Mouse (Mus musculus): ENCODE measurements around the gene Fam57b. TPM values are rescaled to one million over a fixed set of nuclear protein-coding genes. Genes with fewer than 3 reads are reported as not detected.
"Not testable (repeated sequence)": the region's sequence is repeated elsewhere in the genome, so short reads cannot be mapped to it uniquely, and the experiment has no call there.

The Fam57b gene
- polyA plus RNA-seq, 1 experiment from 2014 or later, result 1.2 TPM

GRCm38 (mm10) chr7:126778147-126778546 lies 19.3 kb upstream of the Fam57b start:
- peak overlapping the region in 1 of 2 experiments; percentile 85; a peak in 1 of 4 replicates for H3K4me3 ChIP-seq (ENCODE audit: control insufficient read depth in 1 of 2, insufficient read depth in 1 of 2, low read depth in 1 of 2, low read length in 2 of 2)
- 81% methylated on average over 3 of the region's 3 CpGs for WGBS
- peaks cover 24% of the 10 kb centered on the region for H3K36me3 ChIP-seq (ENCODE audit: control insufficient read depth, insufficient read depth, low read length)
- H3K27ac ChIP-seq (replicated peaks in 1 of 2; ENCODE audit: control insufficient read depth in 1 of 2, insufficient read depth in 1 of 2, low read depth in 2 of 2, low read length in 2 of 2), result no peak overlapping the region
- peaks cover 21 to 38% of the 10 kb centered on the region in 2 experiments for H3K4me1 ChIP-seq (ENCODE audit: control insufficient read depth in 2 of 2, insufficient read depth in 2 of 2, low read length in 2 of 2)
- no peaks in the 10 kb centered on the region for H3K27me3 ChIP-seq (ENCODE audit: control insufficient read depth, insufficient read depth, low read length)
- peak overlapping the region; percentile 97; the same call in 1 of the 2 replicates for H3K4me2 ChIP-seq (ENCODE audit: low read length)
- ATAC-seq (ENCODE audit: insufficient number of reproducible peaks, insufficient read depth, low FRiP score, low read depth), result no peak
- no peaks in the 10 kb centered on the region for H3K9me3 ChIP-seq (ENCODE audit: control insufficient read depth, low read length)
- peak overlapping the region; percentile 94; the same call in 1 of the 2 replicates for H3K9ac ChIP-seq (ENCODE audit: low read length)

- H3K27me3 ChIP-seq (ENCODE audit: control insufficient read depth, insufficient read depth, low read length); H3K9ac ChIP-seq (ENCODE audit: low read length); H3K27ac ChIP-seq (replicated peaks in 1 of 2; ENCODE audit: control insufficient read depth in 1 of 2, insufficient read depth in 1 of 2, low read depth in 2 of 2, low read length in 2 of 2); H3K9me3 ChIP-seq (ENCODE audit: control insufficient read depth, low read length); H3K4me3 ChIP-seq (ENCODE audit: control insufficient read depth in 1 of 2, insufficient read depth in 1 of 2, low read depth in 1 of 2, low read length in 2 of 2); ATAC-seq (ENCODE audit: insufficient number of reproducible peaks, insufficient read depth, low FRiP score, low read depth); H3K4me2 ChIP-seq (ENCODE audit: low read length): not testable (repeated sequence)
- H3K36me3 ChIP-seq (ENCODE audit: control insufficient read depth, insufficient read depth, low read length), result peaks cover 25% of the 10 kb centered on the region
- 86% methylated on average over 7 of the region's 7 CpGs for WGBS
- H3K4me1 ChIP-seq (ENCODE audit: control insufficient read depth in 2 of 2, insufficient read depth in 2 of 2, low read length in 2 of 2), result peaks cover 21 to 38% of the 10 kb centered on the region in 2 experiments
Measured at GRCm38 (mm10) chr7:126779101-126779500, 18.4 kb upstream of the Fam57b start.

DNA sequence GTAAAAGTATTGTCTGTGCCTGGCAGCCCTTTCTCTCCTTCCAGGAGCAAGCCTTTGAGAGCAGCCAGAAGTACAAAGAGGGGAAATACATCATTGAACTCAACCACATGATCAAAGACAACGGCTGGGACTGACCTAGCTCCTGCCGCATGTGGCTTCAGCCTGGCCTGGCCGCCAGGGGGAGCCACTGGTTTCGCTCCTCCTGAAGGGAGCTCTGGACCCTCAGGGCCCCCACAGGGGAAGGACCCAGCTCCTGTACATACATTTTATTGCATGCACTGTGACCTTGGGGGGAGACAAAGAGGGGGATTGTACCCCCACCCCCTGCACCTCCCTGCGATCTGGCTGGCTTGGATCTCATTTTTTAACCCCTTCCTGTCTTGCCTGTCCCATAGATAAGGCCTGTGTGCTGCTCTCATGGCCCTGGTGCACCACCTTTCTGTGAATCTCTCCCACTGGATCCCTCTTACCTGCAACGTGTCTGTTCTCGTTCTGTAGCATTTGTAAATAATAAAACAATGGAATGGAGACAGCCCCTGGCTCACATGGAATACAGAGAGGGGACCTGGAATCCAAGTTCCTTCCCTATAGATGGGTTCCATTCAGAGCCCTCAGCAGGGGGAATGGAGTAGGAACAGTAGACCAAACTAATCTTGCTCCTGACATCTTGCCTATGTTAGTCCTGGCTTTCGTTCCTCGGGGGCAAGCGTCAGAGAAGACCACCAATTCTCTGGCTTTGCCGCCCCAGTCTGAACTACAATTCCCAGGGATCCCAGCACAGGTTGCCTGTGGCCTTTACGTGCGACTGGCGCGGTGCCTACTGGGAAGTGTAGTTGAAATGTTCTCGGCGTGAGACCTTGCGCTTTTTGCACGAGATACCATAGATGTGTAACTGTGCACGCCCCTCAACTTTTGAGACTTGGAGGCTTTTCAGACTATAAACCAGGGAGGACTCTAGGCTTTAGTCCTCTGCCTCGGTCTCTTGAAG lies 17.2 kb upstream of the Fam57b start:
- Histone ChIP-seq H3K36me3 (ENCODE audit: control insufficient read depth, insufficient read depth, low read length) (peaks cover 37% of the 10 kb centered on the region), H3K9ac (ENCODE audit: low read length) (peak overlapping the region; percentile 75), H3K9me3 (ENCODE audit: control insufficient read depth, low read length) (no peaks in the 10 kb centered on the region), H3K4me3 (ENCODE audit: control insufficient read depth in 1 of 2, insufficient read depth in 1 of 2, low read depth in 1 of 2, low read length in 2 of 2) (peak overlapping the region; percentile 45 to 49), H3K4me2 (ENCODE audit: low read length) (peak overlapping the region; percentile 91), H3K4me1 (ENCODE audit: control insufficient read depth in 2 of 2, insufficient read depth in 2 of 2, low read length in 2 of 2) (peaks cover 21 to 38% of the 10 kb centered on the region in 2 experiments), H3K27me3 (ENCODE audit: control insufficient read depth, insufficient read depth, low read length) (no peaks in the 10 kb centered on the region), H3K27ac (replicated peaks in 1 of 2; ENCODE audit: control insufficient read depth in 1 of 2, insufficient read depth in 1 of 2, low read depth in 2 of 2, low read length in 2 of 2) (peak overlapping the region; percentile 50 to 56; a peak in 2 of 4 replicates)
- ATAC-seq (ENCODE audit: insufficient number of reproducible peaks, insufficient read depth, low FRiP score, low read depth), result peak; percentile 44; the same call in 1 of the 2 replicates
- under 1% methylated on average over 21 of the region's 21 CpGs for WGBS

DNA sequence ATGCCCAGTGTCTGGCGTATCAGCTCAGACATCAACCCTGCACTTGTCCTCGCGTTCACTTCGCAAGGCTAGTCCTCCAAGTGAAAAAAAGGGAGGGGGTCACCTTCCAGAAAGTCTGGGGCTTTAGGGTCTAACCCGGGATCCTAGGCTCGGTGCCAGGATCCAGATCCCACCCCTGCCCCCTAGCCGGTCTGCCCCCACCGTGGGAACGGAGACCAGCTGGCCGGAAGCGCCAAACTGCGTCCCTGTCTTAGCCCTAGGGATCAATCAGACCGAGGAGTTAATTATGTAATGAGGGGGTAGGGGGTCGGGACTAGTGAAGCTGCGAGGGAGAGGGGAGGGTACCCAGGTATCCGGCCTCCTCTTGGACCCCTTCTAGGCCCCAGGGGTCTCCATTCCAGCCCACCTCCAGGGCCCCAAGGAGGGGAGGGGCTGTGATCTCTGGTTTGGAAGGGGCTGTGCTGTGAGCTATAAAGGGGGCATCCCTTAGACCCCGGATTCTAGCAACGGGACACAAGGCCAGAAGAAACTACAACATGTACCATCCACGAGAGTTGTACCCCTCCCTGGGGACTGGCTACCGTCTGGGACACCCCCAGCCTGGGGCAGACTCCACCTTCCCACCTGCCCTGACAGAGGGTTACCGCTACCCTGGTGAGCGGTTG lies 16.4 kb upstream of the Fam57b start, which contains the start of gene Tbx6:
TSS of gene Tbx6 (plus strand) at position 513 of the 665 bp plus-strand sequence.
- H3K27ac ChIP-seq (replicated peaks in 1 of 2; ENCODE audit: control insufficient read depth in 1 of 2, insufficient read depth in 1 of 2, low read depth in 2 of 2, low read length in 2 of 2), result peak within 1 kb of the TSS in 1 of 2 experiments; percentile 50; a peak in 2 of 4 replicates
- no peaks in the 10 kb centered on the region for H3K9me3 ChIP-seq (ENCODE audit: control insufficient read depth, low read length)
- H3K36me3 ChIP-seq (ENCODE audit: control insufficient read depth, insufficient read depth, low read length), result peaks cover 39% of the 10 kb centered on the region
- peak within 1 kb of the TSS; percentile 75 for H3K9ac ChIP-seq (ENCODE audit: low read length)
- peak within 1 kb of the TSS; percentile 91 for H3K4me2 ChIP-seq (ENCODE audit: low read length)
- H3K4me1 ChIP-seq (ENCODE audit: control insufficient read depth in 2 of 2, insufficient read depth in 2 of 2, low read length in 2 of 2), result peaks cover 18 to 34% of the 10 kb centered on the region in 2 experiments
- no peak for ATAC-seq (ENCODE audit: insufficient number of reproducible peaks, insufficient read depth, low FRiP score, low read depth)
- 8% methylated on average over 22 of the region's 22 CpGs for WGBS
- no peaks in the 10 kb centered on the region for H3K27me3 ChIP-seq (ENCODE audit: control insufficient read depth, insufficient read depth, low read length)
- H3K4me3 ChIP-seq (ENCODE audit: control insufficient read depth in 1 of 2, insufficient read depth in 1 of 2, low read depth in 1 of 2, low read length in 2 of 2), result peak within 1 kb of the TSS; percentile 45 to 49

DNA sequence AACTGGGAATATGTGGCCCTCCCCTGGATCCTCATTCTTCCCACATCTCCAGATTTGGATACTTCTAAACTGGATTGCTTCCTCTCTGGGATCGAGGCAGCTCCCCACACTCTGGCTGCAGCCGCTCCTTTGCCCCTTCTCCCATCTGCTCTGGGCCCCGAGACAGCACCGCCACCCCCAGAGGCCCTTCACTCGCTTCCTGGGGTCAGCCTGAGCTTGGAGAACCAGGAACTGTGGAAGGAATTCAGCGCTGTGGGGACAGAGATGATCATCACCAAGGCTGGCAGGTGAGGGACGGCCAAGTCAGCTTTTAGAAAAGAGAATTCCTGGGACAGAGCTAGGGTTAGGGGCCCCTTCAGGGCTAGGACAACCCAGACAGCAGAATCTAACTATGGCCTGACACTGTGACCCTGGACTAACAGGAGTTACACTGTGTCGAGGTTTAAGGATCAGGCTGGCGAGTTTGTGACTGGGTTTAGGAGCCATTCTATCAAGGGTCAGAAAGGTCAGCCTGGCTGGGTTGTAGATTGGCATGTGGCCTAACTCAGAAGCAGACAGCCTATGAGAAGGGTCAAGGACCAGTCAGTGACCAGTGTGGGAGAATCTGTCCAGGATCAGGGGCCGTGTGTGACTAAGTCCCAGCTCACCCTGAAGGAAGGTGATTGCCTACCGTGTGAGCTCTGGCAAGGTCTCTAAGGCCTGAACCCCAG lies 15.7 kb upstream of the Fam57b start:
- H3K9me3 ChIP-seq (ENCODE audit: control insufficient read depth, low read length), result no peaks in the 10 kb centered on the region
- 41% methylated on average over 11 of the region's 11 CpGs for WGBS
- H3K27ac ChIP-seq (replicated peaks in 1 of 2; ENCODE audit: control insufficient read depth in 1 of 2, insufficient read depth in 1 of 2, low read depth in 2 of 2, low read length in 2 of 2), result no peak overlapping the region
- peak overlapping the region; percentile 75; the same call in 1 of the 2 replicates for H3K9ac ChIP-seq (ENCODE audit: low read length)
- H3K4me1 ChIP-seq (ENCODE audit: control insufficient read depth in 2 of 2, insufficient read depth in 2 of 2, low read length in 2 of 2), result peaks cover 16 to 31% of the 10 kb centered on the region in 2 experiments
- H3K36me3 ChIP-seq (ENCODE audit: control insufficient read depth, insufficient read depth, low read length), result peaks cover 46% of the 10 kb centered on the region
- no peaks in the 10 kb centered on the region for H3K27me3 ChIP-seq (ENCODE audit: control insufficient read depth, insufficient read depth, low read length)
- H3K4me3 ChIP-seq (ENCODE audit: control insufficient read depth in 1 of 2, insufficient read depth in 1 of 2, low read depth in 1 of 2, low read length in 2 of 2), result no peak overlapping the region
- no peak for ATAC-seq (ENCODE audit: insufficient number of reproducible peaks, insufficient read depth, low FRiP score, low read depth)
- H3K4me2 ChIP-seq (ENCODE audit: low read length), result no peak overlapping the region

DNA sequence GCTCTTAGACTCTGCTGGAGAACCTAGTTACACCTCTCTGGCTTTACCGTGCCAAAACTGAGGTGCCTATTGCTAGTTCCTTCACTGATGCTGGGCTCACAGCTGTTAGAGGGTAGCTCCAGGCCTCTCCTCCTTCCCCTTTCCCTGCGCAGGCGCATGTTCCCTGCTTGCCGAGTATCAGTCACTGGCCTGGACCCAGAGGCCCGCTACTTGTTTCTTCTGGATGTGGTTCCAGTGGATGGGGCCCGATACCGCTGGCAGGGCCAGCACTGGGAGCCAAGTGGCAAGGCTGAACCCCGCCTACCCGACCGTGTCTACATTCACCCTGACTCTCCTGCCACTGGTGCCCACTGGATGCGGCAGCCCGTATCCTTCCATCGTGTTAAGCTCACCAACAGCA lies 14.8 kb upstream of the Fam57b start:
- peaks cover 12 to 25% of the 10 kb centered on the region in 2 experiments for H3K4me1 ChIP-seq (ENCODE audit: control insufficient read depth in 2 of 2, insufficient read depth in 2 of 2, low read length in 2 of 2)
- no peaks in the 10 kb centered on the region for H3K27me3 ChIP-seq (ENCODE audit: control insufficient read depth, insufficient read depth, low read length)
- WGBS, result 76% methylated on average over 13 of the region's 13 CpGs
- no peaks in the 10 kb centered on the region for H3K9me3 ChIP-seq (ENCODE audit: control insufficient read depth, low read length)
- H3K27ac ChIP-seq (replicated peaks in 1 of 2; ENCODE audit: control insufficient read depth in 1 of 2, insufficient read depth in 1 of 2, low read depth in 2 of 2, low read length in 2 of 2), result no peak overlapping the region
- H3K9ac ChIP-seq (ENCODE audit: low read length), result no peak overlapping the region
- H3K36me3 ChIP-seq (ENCODE audit: control insufficient read depth, insufficient read depth, low read length), result peaks cover 54% of the 10 kb centered on the region
- H3K4me2 ChIP-seq (ENCODE audit: low read length), result no peak overlapping the region
- H3K4me3 ChIP-seq (ENCODE audit: control insufficient read depth in 1 of 2, insufficient read depth in 1 of 2, low read depth in 1 of 2, low read length in 2 of 2), result no peak overlapping the region
- no peak for ATAC-seq (ENCODE audit: insufficient number of reproducible peaks, insufficient read depth, low FRiP score, low read depth)

- peaks cover 60% of the 10 kb centered on the region for H3K36me3 ChIP-seq (ENCODE audit: control insufficient read depth, insufficient read depth, low read length)
- ATAC-seq (ENCODE audit: insufficient number of reproducible peaks, insufficient read depth, low FRiP score, low read depth), result no peak
- H3K27me3 ChIP-seq (ENCODE audit: control insufficient read depth, insufficient read depth, low read length), result no peaks in the 10 kb centered on the region
- peaks cover 10 to 19% of the 10 kb centered on the region in 2 experiments for H3K4me1 ChIP-seq (ENCODE audit: control insufficient read depth in 2 of 2, insufficient read depth in 2 of 2, low read length in 2 of 2)
- 74% methylated on average over 7 of the region's 7 CpGs for WGBS
- no peak overlapping the region for H3K4me3 ChIP-seq (ENCODE audit: control insufficient read depth in 1 of 2, insufficient read depth in 1 of 2, low read depth in 1 of 2, low read length in 2 of 2)
- H3K4me2 ChIP-seq (ENCODE audit: low read length), result no peak overlapping the region
- no peaks in the 10 kb centered on the region for H3K9me3 ChIP-seq (ENCODE audit: control insufficient read depth, low read length)
- H3K9ac ChIP-seq (ENCODE audit: low read length), result no peak overlapping the region
- no peak overlapping the region for H3K27ac ChIP-seq (replicated peaks in 1 of 2; ENCODE audit: control insufficient read depth in 1 of 2, insufficient read depth in 1 of 2, low read depth in 2 of 2, low read length in 2 of 2)
Measured at GRCm38 (mm10) chr7:126784469-126784868, 13.0 kb upstream of the Fam57b start.

All from heart, embryonic 14.5 days (tissue).